Mouse (Mus musculus): ENCODE measurements around the gene Lrsam1. TPM values are rescaled to one million over a fixed set of nuclear protein-coding genes. Genes with fewer than 3 reads are reported as not detected.

Lrsam1 gene
- polyA plus RNA-seq (2014; fragmentation: Illumina TruSeq; extraction: RNeasy Lipid Tissue Mini Kit (QIAGEN cat#74804); ENCODE audit: low read depth, low replicate concordance): 2.0 TPM

GRCm38 (mm10) chr2:32961192-32961995, at the start of gene Lrsam1, which contains the start of gene Rpl12:
TSS of gene Lrsam1 (minus strand) at chr2:32961614.
TSS of gene Rpl12 (plus strand) at chr2:32961559.

GRCm38 (mm10) chr2:32981725-32982271, 20.4 kb upstream of the Lrsam1 start, which contains the start of gene Slc2a8:
TSS of gene Slc2a8 (minus strand) at chr2:32982083.

DNA sequence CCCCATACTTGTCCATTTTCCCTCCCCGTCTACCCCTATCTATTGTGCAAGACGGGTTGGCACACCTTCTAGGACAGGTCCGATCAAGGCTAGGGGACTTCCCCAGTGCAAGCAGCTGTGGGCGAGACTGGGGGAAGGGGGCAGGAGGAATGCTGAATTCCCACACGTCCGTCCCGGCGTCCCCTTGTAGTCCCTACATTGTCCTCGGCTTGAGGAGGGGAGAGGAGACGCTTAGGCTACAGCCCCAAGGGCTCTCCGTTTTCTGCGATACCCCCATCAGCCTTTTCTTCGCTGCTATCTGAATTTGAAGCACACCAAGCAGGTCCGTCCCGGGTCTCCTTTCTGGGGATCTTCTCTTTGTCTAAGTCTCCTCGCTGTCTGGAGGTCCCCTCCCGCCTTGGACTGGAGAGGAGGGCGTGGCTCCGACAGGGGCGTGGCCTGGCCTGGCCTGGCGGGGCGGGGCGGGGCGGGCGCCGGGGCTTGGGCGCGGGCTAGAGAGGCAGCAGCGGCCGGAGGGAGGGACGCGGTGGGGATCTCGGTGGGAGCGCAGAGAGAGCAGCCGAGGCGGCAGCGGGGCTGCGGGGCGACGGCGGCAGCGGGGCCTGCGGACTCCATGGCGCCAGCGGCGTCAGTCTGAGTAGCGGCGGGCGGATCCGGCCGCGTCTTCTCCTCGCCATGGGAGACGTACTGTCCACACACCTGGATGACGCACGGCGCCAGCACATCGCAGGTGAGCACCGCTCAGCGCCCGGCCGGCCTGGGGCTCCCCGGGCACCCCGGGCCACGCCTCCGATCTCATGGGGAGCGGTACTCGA, 85.5 kb downstream of the Lrsam1 start, which contains the start of gene Fam129b:
Gene Fam129b, plus strand, starts transcription at position 440 of the 815 bp plus-strand sequence.

Other genes with a start within 250 kb of the Lrsam1 start
- gene Cdk9, start 248.5 kb downstream of the Lrsam1 start, polyA plus RNA-seq (2014; fragmentation: Illumina TruSeq; extraction: RNeasy Lipid Tissue Mini Kit (QIAGEN cat#74804); ENCODE audit: low read depth, low replicate concordance): 18.5 TPM
- 0.11 TPM for gene Sh2d3c, start 240.6 kb downstream of the Lrsam1 start, polyA plus RNA-seq (2014; fragmentation: Illumina TruSeq; extraction: RNeasy Lipid Tissue Mini Kit (QIAGEN cat#74804); ENCODE audit: low read depth, low replicate concordance)
- gene 6330409D20Rik, start 220.6 kb downstream of the Lrsam1 start, polyA plus RNA-seq (2014; fragmentation: Illumina TruSeq; extraction: RNeasy Lipid Tissue Mini Kit (QIAGEN cat#74804); ENCODE audit: low read depth, low replicate concordance): not detected
- gene Tor2a, start 204.4 kb downstream of the Lrsam1 start, polyA plus RNA-seq (2014; fragmentation: Illumina TruSeq; extraction: RNeasy Lipid Tissue Mini Kit (QIAGEN cat#74804); ENCODE audit: low read depth, low replicate concordance): 2.4 TPM
- not detected for gene Ttc16, start 186.0 kb downstream of the Lrsam1 start, polyA plus RNA-seq (2014; fragmentation: Illumina TruSeq; extraction: RNeasy Lipid Tissue Mini Kit (QIAGEN cat#74804); ENCODE audit: low read depth, low replicate concordance)
- not detected for gene Ptrh1, start 185.8 kb downstream of the Lrsam1 start, polyA plus RNA-seq (2014; fragmentation: Illumina TruSeq; extraction: RNeasy Lipid Tissue Mini Kit (QIAGEN cat#74804); ENCODE audit: low read depth, low replicate concordance)
- gene Cfap157, start 177.2 kb downstream of the Lrsam1 start, polyA plus RNA-seq (2014; fragmentation: Illumina TruSeq; extraction: RNeasy Lipid Tissue Mini Kit (QIAGEN cat#74804); ENCODE audit: low read depth, low replicate concordance): not detected
- gene Stxbp1, start 114.4 kb downstream of the Lrsam1 start, polyA plus RNA-seq (2014; fragmentation: Illumina TruSeq; extraction: RNeasy Lipid Tissue Mini Kit (QIAGEN cat#74804); ENCODE audit: low read depth, low replicate concordance): 0.74 TPM
- gene Fam129b, start 85.5 kb downstream of the Lrsam1 start, polyA plus RNA-seq (2014; fragmentation: Illumina TruSeq; extraction: RNeasy Lipid Tissue Mini Kit (QIAGEN cat#74804); ENCODE audit: low read depth, low replicate concordance): 0.42 TPM
- gene Rpl12, start 55 bp downstream of the Lrsam1 start, polyA plus RNA-seq (2014; fragmentation: Illumina TruSeq; extraction: RNeasy Lipid Tissue Mini Kit (QIAGEN cat#74804); ENCODE audit: low read depth, low replicate concordance): 122 TPM
- gene Slc2a8, start 20.5 kb upstream of the Lrsam1 start, polyA plus RNA-seq (2014; fragmentation: Illumina TruSeq; extraction: RNeasy Lipid Tissue Mini Kit (QIAGEN cat#74804); ENCODE audit: low read depth, low replicate concordance): 0.64 TPM
- gene Garnl3, start 170.0 kb upstream of the Lrsam1 start, polyA plus RNA-seq (2014; fragmentation: Illumina TruSeq; extraction: RNeasy Lipid Tissue Mini Kit (QIAGEN cat#74804); ENCODE audit: low read depth, low replicate concordance): not detected

All from liver, adult 10 weeks (tissue).